Mouse (Mus musculus): ENCODE results near the gene Pex11g.

- TF ChIP-seq GATA1 (IDR thresholded peaks at IDR 0.05; ENCODE audit: low read length) = no peak
- TF ChIP-seq TAL1 (IDR thresholded peaks at IDR 0.05; ENCODE audit: low read length) = no peak
These were observed 56.4 kb downstream of the Pex11g start for GRCm38 (mm10) chr8:3411085-3411484.
